Mouse (Mus musculus) olfactory bulb, adult 2 months (tissue): Measurements from ENCODE around the gene Zfhx3.

Experiments
- CTCF ChIP-seq: fragments of 200-500 bp; IDR thresholded peaks from 2 replicates; pipeline ENCODE4 v1.5.1; 2012; ENCODE audit warnings: low read depth, mild to moderate bottlenecking, low read length, moderate library complexity; ENCODE audit not compliant: insufficient read depth
- POLR2A ChIP-seq: fragments of 200-500 bp; IDR thresholded peaks from 2 replicates; pipeline ENCODE4 v1.6.1; 2012; ENCODE audit warnings: mild to moderate bottlenecking, low read depth, low read length, moderate library complexity; ENCODE audit not compliant: insufficient read depth

DNA sequence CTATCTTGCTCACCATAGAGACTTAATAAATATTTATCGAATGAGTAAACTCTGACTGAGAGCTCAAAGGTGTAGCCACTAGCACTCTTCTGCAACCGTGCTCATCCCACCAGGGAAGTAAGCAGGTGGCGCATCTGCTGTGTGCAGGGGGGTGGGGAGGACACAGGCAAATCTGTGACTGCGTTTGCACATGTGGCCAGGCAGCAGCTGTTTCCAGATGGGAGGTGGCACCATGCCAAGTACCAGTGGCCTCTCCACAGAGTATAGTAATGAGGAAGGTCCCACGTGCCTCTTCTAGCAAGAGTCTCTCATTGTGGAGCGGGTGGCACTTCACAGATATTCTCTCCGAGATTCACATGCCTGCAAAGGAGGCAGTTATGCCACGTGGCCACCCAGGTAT is 481.9 kb downstream of the Zfhx3 start:
- TF ChIP-seq POLR2A, result no peak
- TF ChIP-seq CTCF, result no peak
